Mouse (Mus musculus) gastrocnemius, postnatal 25 days (tissue): Measurements from ENCODE around the gene Asb7. TPM values are rescaled to one million over a fixed set of nuclear protein-coding genes. Genes with fewer than 3 reads are reported as not detected.

ENCODE experiments used
- DNase-seq: peaks from one replicate; pipeline ENCODE4 v3.0.0; 2022
- long read RNA-seq, 2 experiments: library from polyadenylated mRNA; stranded (forward); transcript quantifications; one replicate each; pipeline ENCODE4 v2.0.0; 2021
- total RNA-seq, 2 experiments: library from RNA; stranded (reverse); gene quantifications; 1 replicate in 1 of 2; 2 replicates in 1 of 2; pipeline ENCODE4 v1.2.3; 2021

Gene Asb7
- 1 to 10 TPM; 6.2 to 7.7 TPM for total RNA-seq
- long read RNA-seq, experiment 1, partial matches to known transcripts = 0 of 14 reads
- long read RNA-seq, experiment 1, other reads (novel, unspliced or antisense) = 14 of 14 reads
- long read RNA-seq, experiment 2, partial matches to known transcripts = 0 of 10 reads
- long read RNA-seq, experiment 2, other reads (novel, unspliced or antisense) = 9 of 10 reads

DNA sequence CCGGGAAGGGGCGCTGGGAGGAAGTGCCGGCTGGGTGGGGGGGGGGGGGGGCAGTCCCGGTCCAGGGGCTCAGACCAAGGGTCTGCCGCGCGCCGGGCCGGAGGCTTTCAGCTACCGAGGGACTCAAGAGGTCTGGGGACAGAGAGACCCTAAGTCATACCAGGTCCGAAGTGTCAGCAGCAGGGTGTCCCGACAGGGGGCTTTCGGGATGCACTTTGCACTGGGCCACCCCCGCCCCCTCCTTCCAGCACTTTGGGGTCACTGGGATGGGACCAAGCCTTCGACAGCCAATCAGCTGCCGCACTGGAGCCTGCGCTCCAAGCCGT is at the start of gene Asb7:
Gene Asb7, minus strand, starts transcription at position 303 of the 326 bp plus-strand sequence.
- DNase-seq = no peak

DNA sequence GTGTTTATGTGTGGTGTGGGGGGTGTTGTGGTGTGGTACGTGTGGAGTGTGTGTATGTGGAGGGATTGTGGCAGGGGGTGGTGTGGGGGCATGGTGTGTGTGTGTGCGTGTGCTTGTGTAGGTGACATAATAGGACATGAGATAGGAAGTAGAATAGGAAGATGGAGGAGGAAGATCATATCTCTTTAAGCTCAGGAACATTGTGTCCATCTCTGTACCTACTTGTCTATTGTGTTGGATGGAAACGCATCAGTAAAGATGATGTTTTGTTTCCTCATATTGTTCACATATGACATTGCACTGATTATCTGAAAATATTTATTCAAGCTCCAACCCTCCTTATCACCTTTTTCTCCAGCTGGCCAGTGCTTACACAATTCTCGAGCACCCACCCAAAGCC is 48.0 kb upstream of the Asb7 start:
- DNase-seq = no peak

DNA sequence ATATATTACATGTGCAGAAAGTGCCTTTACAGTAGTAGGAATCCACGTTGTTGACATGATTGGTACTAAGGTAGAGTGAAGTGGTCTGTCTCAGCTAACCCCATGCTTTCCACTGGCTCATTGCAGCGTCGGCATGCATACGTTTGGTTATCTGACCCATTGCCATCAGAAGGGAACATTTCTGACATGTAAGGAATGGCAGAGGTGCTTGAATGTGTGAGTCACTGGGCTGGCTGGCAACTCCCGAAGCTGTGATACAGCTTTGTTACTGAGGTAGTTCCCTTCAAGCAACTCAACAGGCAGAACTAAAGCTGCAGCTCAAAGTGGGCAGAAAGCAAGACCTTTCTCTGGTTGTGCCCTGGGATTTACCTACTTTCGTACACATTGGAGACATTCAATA is 45.6 kb upstream of the Asb7 start:
- no peak for DNase-seq

DNA sequence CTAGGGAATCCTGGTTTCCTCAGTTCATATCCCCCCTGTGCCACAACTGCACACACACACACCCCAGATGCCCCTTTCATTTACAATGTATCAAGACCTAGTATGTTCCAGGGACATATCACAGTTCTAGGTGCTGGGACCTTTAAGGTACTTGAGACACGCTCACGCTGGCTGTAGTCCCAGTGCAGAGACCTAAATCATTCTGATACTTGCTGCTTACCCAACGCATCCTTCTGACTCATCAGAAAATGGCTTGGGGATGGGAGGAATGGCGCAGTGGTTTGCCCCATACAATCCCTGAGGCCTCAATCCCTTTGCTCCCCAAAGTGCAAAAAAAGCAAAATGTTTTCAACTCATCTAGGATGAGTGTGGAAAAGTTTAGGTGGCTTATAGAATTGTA is 45.1 kb upstream of the Asb7 start:
- DNase-seq = no peak

DNA sequence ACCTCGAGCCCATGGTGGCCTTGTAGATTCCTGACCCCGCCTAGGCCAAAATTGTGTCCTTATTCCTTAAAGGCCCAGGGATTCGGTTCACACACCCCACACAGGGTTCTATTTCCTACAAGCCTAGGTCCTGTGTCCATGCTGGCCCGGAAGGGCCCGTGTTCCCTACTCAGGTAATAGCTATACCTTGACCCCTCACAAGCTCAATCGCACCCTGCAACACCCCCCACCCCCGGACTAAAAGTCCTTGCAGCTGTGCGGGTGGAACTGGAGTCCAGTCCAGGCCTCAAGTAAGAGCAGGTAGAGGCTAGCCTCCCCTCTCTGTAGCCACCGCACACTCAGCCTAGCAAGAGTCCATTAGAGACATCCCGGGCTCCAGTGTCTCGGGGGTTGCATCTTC is 44.5 kb upstream of the Asb7 start:
- no peak for DNase-seq

DNA sequence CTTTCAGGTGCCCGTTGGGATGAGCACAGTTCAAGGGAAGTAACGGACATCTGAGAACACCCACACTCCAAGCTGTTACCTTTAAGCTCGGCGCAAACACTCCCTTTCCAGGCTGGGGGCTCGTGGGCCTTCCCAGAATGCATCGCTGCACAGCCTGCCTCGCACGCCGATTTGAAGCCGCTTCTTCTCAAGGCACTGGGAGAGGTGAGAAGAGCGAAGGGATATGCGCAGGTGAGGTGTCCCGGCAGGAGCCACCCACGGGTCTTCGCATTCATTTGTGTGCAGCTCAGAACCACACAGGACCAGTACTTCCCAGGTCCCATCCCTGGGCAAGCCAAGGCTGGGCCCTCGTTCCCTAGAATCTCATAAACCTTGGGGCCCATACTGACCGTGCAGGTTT is 44.0 kb upstream of the Asb7 start:
- DNase-seq = no peak

DNA sequence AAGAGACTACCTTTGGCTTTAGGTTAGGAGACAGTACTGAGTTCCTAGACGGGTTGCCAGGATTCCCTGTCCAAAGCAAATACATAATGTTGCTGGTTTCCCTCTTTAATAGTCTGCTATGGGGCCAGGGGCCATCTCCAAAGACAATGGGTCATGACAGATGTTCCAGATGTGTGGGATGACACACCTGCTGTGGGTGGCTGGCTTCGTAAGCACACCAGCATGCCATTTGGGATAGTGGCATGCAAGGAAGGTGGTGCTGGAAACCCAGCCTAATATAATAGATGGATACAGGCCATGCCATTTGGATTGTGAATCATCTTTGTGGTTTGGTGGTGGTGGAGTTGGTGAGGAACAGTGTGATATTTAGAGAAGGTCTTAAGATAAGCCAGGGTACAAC is 39.8 kb upstream of the Asb7 start:
- DNase-seq = no peak

DNA sequence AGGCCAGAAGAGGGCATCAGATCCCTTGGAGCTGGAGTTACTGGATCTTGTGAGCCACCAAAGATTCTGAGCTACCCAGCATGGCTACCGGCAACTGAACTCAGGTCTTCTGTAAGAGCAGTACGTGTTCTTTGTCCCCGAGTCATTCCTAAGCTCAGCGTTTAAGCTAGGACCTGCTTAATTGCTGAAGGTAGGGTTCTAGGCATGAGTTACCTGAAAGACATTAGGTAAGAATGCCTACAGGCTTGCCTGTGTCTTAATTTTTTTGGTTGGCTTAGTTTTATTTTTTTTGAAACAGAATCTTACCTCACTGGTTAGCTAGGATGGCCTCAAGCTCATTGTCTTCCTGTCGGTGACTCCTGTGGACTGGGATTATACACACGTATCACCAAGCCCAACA is 38.7 kb upstream of the Asb7 start:
- DNase-seq = no peak

DNA sequence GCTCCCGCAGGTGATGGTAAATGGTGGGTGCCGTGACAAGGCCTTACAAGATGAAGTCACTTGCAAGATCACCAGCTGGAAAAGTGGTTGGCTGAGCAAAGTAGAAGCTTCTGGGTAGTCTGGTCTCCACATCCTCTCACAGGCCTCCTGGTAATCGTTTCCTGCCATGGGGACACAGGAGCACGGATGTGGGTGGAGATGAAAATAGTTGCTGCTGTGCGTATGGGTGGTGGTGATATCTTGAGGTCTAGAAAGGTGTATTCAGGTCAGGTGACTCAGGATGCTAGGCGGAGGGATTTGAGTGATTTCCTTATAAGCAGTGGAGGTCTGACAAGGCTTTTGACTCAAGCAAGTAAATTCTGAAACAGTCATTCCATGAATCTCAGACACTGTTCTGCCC is 35.6 kb upstream of the Asb7 start:
- DNase-seq = no peak

DNA sequence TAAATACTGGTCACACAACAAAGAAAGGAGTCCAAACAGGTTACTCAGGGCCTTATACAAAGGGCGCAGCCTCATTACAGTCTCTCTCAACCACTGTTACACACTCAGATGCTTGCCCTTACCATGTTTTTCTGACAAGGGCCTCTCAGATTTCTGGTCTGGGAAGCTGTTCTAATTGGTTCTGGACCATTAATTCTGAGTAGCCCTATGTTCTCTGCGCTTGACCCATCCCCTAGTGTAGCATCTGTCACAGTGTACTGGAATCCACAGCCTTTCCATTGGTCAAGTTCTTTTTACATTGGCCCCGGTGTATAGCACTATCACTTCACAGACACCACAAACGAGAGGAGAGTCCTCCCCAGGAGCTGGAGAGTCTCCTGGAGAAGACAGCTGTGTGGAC is 35.1 kb upstream of the Asb7 start:
- no peak for DNase-seq

DNA sequence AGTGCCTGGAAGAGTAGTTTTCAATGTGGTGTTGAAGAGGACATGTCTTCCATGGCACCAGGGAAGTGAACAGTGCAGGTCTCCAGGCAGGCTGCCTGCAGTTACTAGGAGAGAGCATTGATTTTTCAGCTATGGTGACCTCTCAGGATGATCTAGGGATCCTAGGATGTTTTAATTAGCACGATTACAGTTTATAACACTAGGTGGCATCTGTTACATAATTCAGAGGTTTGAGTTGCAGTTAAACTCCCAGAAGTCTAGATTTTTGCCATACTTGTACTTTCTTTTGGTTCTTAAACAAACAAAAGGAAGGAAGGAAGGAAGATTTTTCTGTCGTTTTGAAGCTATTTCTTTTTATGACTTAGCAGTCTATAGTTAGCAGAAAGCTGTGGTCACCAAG is 21.8 kb upstream of the Asb7 start:
- no peak for DNase-seq

DNA sequence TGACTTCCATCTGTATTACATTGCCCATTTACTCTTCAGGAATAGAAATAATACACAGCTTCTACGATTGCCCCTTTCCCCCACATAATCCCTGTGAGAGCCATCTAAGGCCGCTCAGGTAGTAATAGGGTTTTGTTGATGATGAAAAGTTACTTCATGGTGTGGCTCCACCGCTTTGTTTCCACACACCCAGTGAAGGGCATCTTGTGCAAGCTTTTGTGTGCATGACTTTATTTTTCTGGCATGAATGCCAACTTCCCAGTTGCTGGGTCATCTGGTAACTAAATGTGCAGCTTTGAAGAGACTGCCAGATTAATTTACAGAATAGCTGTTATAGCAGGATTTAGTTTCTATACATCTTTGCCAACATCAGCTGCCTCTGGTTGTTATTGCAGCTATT is 15.2 kb upstream of the Asb7 start:
- DNase-seq = no peak

DNA sequence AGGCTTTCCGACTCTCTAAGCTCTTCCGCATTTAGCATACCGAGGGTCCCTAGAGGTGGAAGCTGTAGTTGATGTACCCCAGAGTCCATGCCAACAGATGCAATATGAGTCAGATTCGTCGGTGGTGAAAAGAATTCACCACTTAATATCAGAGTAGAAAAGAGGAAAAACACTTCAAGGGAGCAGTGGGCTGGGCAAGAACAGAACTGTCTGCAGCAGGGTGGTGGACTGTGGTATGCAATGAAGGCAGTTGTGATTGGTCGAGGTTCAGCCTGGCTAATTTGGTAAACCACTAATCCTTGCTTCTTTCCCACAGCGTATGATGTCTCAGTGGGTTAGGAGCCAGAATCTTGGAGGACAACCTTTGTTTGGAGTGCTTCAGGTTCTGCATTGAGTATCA is 13.3 kb upstream of the Asb7 start:
- DNase-seq = no peak

DNA sequence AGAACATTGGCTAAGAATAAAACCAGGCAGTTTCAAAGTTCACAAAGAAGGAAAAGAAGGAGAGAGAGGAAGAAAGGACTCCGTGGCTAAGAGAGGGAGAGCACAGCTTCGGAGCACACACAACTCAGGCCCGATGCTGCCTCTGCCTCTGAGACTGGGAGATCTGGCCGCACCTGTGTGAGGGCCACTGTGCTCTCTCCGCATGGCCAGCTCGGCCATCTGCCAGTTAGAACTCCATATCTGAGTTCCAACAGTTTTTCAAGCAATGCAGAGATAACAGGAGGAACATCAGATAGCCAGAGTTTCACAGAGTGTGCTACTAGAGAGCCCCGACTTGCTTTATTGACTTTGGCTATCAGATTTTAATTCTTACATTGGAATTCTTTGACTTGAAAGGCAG is 5.1 kb upstream of the Asb7 start:
- DNase-seq = no peak

DNA sequence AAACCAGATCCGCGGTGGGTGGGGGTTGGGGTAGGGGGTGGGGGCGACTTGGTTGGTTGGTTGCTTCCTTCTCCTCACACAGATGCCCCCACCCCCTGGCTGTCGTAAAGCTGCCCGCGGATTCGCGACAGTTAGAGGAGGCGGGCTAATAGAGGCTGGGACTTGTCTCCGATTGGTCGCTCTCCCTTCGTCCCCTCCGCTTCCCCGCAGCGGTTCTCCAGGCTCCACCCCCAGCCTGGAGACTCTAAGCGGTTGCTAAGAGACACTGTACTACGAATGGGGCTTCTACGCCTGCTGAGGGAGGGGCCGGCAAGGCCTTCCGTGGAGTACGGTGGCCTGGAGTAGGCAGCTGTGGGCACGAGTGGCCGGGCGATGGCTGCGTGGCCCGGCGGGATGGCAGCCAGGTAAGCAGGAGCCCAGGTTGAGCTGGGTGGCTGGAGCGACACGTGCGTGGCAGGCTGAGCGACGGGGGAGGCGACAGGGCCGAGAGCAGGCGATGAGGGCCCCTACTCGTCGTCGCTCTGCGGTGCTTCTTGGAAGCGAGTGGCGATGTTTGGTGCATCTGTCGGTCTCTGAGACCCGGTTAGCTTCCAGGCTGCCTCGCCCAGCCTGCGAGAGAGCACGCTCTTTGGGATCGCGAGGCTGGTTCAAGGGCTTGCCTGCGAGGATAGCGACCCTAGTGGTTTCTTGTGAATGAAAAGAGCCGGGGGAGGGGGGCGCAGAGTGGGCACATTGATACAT is 394 bp upstream of the Asb7 start, which contains the start of gene Lins1:
Gene Lins1, plus strand, starts transcription at position 270 of the 741 bp plus-strand sequence.
- peak; percentile 100 for DNase-seq

DNA sequence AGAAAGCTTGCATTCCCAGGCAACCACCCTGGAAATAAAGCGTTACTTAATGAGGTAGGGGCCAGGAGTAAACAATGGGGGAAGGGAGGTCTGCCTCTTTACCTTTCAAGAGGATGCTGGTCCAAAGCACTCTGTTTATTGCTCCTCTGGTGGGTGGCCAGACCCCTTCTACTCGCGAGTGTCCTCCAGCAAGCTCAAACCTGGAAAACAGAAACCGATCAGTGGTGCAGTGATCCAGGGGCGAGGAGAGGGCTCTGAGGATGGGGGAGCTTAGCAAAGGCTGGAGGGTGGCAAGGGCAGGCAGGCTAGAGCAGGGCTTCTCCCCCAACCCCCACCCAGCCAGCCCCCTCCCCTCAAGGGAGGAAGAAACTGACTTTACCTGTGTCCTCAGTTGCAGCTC is 675 bp downstream of the Asb7 start:
- DNase-seq = peak; percentile 20

DNA sequence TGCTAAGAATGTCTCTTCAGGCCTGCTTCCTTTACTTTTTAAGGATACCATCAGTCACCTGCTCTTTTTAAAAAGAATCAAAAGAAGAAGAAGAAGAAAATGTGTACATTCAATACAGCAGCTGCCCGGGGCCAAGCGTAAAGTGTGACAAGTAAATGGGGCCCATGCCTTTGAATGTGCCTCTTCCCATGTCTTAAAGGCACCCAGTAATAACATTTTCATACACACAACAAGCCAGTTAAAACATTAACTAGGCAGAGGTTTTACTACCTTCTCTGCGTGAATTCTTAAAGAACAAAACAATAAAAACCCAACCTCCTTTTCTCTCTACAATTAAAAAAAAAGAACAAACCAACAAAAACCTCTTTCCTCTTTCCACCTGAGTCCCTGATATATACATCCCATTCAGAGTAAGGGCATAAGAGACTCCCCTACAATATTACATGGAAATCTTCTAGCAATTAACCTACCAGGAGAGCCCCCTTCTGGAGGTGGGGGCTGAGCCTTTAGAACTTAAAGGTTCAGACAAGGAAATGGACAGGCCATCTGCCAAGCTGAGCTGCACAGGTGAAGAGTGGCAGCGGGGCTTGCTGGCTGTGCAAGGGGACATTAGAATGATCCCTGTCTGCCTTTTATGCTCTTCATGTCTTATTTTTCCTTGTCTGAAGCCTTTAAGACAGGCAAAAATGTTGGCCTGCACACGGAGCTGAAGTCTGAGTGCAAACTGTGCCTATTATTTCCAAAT is 7.1 kb downstream of the Asb7 start:
- DNase-seq = no peak

DNA sequence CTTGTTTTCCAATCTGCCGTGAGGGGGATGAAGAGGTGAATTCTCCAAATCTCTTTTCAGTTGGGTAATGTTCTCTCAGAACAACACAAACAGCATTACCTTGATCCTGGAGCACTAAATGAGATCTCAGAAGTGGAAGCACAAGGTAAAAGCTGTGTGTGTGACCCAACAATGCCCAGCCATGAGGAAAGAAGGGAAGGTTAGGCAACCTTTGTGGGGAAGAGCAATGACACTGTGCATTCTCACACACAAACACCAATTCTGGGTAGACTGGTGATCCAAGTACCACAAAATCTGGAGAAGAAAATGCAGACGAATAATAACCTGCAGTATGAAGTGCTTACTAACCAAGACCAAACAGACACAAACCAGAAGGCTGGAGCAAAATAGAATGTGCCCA is 13.6 kb downstream of the Asb7 start:
- no peak for DNase-seq

DNA sequence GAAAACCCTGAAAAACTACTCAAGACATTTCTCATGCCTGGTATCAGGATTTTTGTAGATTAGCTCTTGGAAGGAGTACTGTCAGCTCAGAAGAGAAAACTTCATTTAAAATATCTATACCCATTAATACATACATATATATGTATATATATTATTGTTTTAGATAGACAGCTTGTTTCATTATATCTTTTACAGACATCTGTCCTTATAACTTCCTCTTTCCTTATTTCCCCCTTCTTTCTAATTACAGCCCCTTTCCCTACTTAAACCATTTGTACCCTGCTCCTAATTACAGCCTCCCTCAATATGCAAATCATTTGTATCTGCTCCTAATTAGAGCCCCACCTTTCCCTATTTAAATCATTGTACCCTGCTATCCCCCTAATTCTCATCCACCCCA is 22.3 kb downstream of the Asb7 start:
- DNase-seq = no peak

DNA sequence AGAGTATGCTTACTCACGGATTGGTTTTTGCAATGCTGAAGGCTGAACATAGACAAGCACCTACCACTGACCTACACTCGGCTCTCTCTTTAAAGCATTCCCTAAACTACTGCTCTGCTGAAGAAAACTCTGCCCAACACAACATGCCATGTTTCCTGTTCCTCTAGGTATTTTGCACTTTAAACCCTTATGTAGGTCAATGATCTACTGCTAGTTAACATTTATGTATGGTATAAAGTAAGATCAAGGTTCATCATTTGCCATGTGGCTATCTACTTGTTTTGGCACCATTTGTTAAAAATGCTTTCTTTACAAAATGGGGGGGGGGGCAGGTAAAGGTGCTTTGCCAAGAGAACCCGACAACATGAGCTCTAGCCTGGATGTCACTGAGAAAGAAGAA is 25.8 kb downstream of the Asb7 start:
- DNase-seq = no peak

DNA sequence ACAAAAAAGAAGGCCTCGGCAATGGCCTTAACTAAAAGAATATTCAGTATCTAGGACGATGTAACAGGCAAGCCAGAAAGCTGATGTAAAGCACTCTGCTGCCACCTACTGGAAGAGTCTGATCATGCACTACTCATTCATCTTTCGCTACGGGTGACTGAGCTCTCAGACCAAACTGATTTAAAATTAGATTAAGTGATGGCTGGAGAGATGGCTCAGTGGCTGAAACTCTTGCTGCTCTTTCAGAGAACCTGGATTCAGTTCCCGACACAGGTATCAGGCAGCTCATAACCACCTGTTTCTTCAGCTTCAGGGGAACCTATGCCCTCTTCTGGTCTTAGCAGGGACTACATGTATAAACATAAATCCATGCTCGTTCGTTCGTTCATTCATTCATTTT is 27.8 kb downstream of the Asb7 start:
- DNase-seq = peak; percentile 41

DNA sequence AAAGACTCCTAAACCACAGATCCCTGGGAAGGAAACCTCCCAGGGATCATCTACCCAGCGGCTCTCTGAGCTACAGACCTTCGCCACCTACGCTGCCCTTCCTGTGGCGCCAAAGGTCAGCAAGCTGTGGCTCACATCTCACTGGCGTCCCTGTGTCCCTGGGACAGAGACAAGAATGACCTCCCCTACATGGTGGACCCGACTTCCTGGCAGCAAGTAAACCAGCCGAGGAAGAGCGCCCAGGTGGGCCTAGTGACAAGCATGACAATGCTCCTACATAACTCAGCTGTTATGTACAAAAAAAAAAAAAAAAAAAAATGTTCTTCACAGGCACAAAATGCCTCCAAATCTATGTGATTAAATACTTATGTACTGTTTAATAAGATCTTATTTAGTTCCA is 28.4 kb downstream of the Asb7 start:
- no peak for DNase-seq

DNA sequence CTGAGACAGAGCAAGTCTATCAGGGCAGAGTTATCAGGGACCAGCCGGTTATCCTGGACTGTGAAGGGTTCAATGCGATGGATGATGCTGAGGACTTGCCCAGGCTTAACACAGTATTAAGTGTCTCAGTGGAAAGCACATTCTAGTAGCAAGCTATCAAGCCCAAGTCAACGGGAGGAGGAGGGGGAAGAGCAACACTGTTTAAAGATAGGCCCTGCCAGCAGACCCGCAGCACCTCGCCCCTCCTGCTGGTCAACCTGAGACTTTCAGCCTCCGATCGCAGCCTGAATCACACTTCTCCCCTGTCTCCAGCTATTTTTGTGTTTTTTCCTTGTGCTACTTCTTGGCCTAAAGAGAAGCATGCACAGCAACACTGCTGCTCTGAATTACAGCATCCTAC is 29.1 kb downstream of the Asb7 start:
- no peak for DNase-seq

DNA sequence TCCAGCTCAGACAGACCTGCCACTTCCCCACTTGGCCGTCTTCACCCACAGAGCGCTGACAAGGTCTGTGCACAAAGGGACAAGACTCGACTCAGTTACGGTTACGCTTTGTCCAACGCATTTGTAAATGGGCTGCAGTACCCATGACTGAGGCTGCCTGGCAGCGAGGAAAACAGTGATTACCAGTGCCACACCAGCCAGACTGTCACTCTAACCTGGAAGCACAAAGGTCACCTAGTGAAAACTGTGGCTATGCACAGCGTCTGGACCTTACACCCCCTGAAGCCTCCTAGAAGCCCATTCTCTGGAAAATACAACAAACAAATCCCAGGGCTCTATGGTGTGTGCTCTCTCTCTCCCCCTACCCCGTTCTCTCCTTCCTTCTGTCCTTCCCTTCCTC is 33.9 kb downstream of the Asb7 start:
- no peak for DNase-seq
